Mouse (Mus musculus): Measurements from ENCODE around the gene Snd1. TPM values are rescaled to one million over a fixed set of nuclear protein-coding genes. Genes with fewer than 3 reads are reported as not detected.

The Snd1 gene
- polyA plus RNA-seq, 1 experiment from 2014 or later = 120 TPM

- Histone ChIP-seq H3K4me2 (ENCODE audit: low read depth, severe bottlenecking) (no peak overlapping the region), H3K9ac (ENCODE audit: low read length) (no peak overlapping the region), H3K27ac (replicated peaks; ENCODE audit: low read depth, low read length) (no peak overlapping the region), H3K27me3 (ENCODE audit: control insufficient read depth, insufficient read depth, low read length) (no peaks in the 10 kb centered on the region), H3K9me3 (ENCODE audit: control insufficient read depth, low read length) (no peaks in the 10 kb centered on the region), H3K36me3 (ENCODE audit: control insufficient read depth, insufficient read depth, low read length) (no peaks in the 10 kb centered on the region), H3K4me3 (ENCODE audit: low read depth, low read length) (no peak overlapping the region), H3K4me1 (ENCODE audit: control insufficient read depth, insufficient read depth, low read length) (0 out of 2 replicates have a peak, but pooled peaks cover 3% of the 10 kb centered on the region)
- 93% methylated on average over 5 of the region's 5 CpGs for WGBS
- no peak for DNase-seq (ENCODE audit: low spot score)
- no peak for ATAC-seq (ENCODE audit: insufficient number of reproducible peaks, low FRiP score, low TSS enrichment, low read depth)
These were observed 61.5 kb downstream of the Snd1 start for GRCm38 (mm10) chr6:28536464-28536863.

GRCm38 (mm10) chr6:28537851-28538527 is 63.0 kb downstream of the Snd1 start:
- Histone ChIP-seq H3K9me3 (ENCODE audit: control insufficient read depth, low read length) (no peaks in the 10 kb centered on the region), H3K9ac (ENCODE audit: low read length) (no peak overlapping the region), H3K4me2 (ENCODE audit: low read depth, severe bottlenecking) (no peak overlapping the region), H3K27ac (replicated peaks; ENCODE audit: low read depth, low read length) (no peak overlapping the region), H3K27me3 (ENCODE audit: control insufficient read depth, insufficient read depth, low read length) (no peaks in the 10 kb centered on the region), H3K4me1 (ENCODE audit: control insufficient read depth, insufficient read depth, low read length) (0 out of 2 replicates have a peak, but pooled peaks cover 3% of the 10 kb centered on the region), H3K4me3 (ENCODE audit: low read depth, low read length) (no peak overlapping the region), H3K36me3 (ENCODE audit: control insufficient read depth, insufficient read depth, low read length) (no peaks in the 10 kb centered on the region)
- ATAC-seq (ENCODE audit: insufficient number of reproducible peaks, low FRiP score, low TSS enrichment, low read depth) (no peak), DNase-seq (ENCODE audit: low spot score) (no peak)
- WGBS = 71% methylated on average over 10 of the region's 10 CpGs

- WGBS = 83% methylated on average over 6 of the region's 6 CpGs
- H3K36me3 ChIP-seq (ENCODE audit: control insufficient read depth, insufficient read depth, low read length) = peaks cover 2% of the 10 kb centered on the region; the same call in 1 of the 2 replicates
- H3K27ac ChIP-seq (replicated peaks; ENCODE audit: low read depth, low read length) = no peak overlapping the region
- no peaks in the 10 kb centered on the region for H3K27me3 ChIP-seq (ENCODE audit: control insufficient read depth, insufficient read depth, low read length)
- H3K4me1 ChIP-seq (ENCODE audit: control insufficient read depth, insufficient read depth, low read length) = 0 out of 2 replicates have a peak, but pooled peaks cover 3% of the 10 kb centered on the region
- H3K9ac ChIP-seq (ENCODE audit: low read length) = no peak overlapping the region
- ATAC-seq (ENCODE audit: insufficient number of reproducible peaks, low FRiP score, low TSS enrichment, low read depth) = no peak
- no peaks in the 10 kb centered on the region for H3K9me3 ChIP-seq (ENCODE audit: control insufficient read depth, low read length)
- H3K4me3 ChIP-seq (ENCODE audit: low read depth, low read length) = no peak overlapping the region
- no peak for DNase-seq (ENCODE audit: low spot score)
- no peak overlapping the region for H3K4me2 ChIP-seq (ENCODE audit: low read depth, severe bottlenecking)
These were observed 67.4 kb downstream of the Snd1 start for GRCm38 (mm10) chr6:28542298-28542701.

GRCm38 (mm10) chr6:28546943-28547342 is 72.0 kb downstream of the Snd1 start:
- 93% methylated on average over 2 of the region's 2 CpGs for WGBS
- Histone ChIP-seq H3K4me1 (ENCODE audit: control insufficient read depth, insufficient read depth, low read length) (peaks cover 2% of the 10 kb centered on the region; the same call in 1 of the 2 replicates), H3K36me3 (ENCODE audit: control insufficient read depth, insufficient read depth, low read length) (peaks cover 5% of the 10 kb centered on the region; the same call in 1 of the 2 replicates), H3K9ac (ENCODE audit: low read length) (no peak overlapping the region), H3K4me3 (ENCODE audit: low read depth, low read length) (no peak overlapping the region), H3K27ac (replicated peaks; ENCODE audit: low read depth, low read length) (no peak overlapping the region), H3K9me3 (ENCODE audit: control insufficient read depth, low read length) (no peaks in the 10 kb centered on the region), H3K27me3 (ENCODE audit: control insufficient read depth, insufficient read depth, low read length) (no peaks in the 10 kb centered on the region), H3K4me2 (ENCODE audit: low read depth, severe bottlenecking) (no peak overlapping the region)
- ATAC-seq (ENCODE audit: insufficient number of reproducible peaks, low FRiP score, low TSS enrichment, low read depth) (no peak), DNase-seq (ENCODE audit: low spot score) (no peak)

GRCm38 (mm10) chr6:28549374-28549773 is 74.4 kb downstream of the Snd1 start:
- no peak overlapping the region for H3K4me2 ChIP-seq (ENCODE audit: low read depth, severe bottlenecking)
- H3K9ac ChIP-seq (ENCODE audit: low read length) = no peak overlapping the region
- peaks cover 2% of the 10 kb centered on the region; the same call in 1 of the 2 replicates for H3K4me1 ChIP-seq (ENCODE audit: control insufficient read depth, insufficient read depth, low read length)
- DNase-seq (ENCODE audit: low spot score) (no peak), ATAC-seq (ENCODE audit: insufficient number of reproducible peaks, low FRiP score, low TSS enrichment, low read depth) (no peak)
- 85% methylated on average over 2 of the region's 2 CpGs for WGBS
- no peaks in the 10 kb centered on the region for H3K27me3 ChIP-seq (ENCODE audit: control insufficient read depth, insufficient read depth, low read length)
- peaks cover 3% of the 10 kb centered on the region; the same call in 1 of the 2 replicates for H3K36me3 ChIP-seq (ENCODE audit: control insufficient read depth, insufficient read depth, low read length)
- H3K4me3 ChIP-seq (ENCODE audit: low read depth, low read length) = no peak overlapping the region
- H3K27ac ChIP-seq (replicated peaks; ENCODE audit: low read depth, low read length) = no peak overlapping the region
- no peaks in the 10 kb centered on the region for H3K9me3 ChIP-seq (ENCODE audit: control insufficient read depth, low read length)

- H3K4me3 ChIP-seq (ENCODE audit: low read depth, low read length) = no peak overlapping the region
- no peaks in the 10 kb centered on the region for H3K27me3 ChIP-seq (ENCODE audit: control insufficient read depth, insufficient read depth, low read length)
- peaks cover 2% of the 10 kb centered on the region; the same call in 1 of the 2 replicates for H3K4me1 ChIP-seq (ENCODE audit: control insufficient read depth, insufficient read depth, low read length)
- 78% methylated on average over 7 of the region's 7 CpGs for WGBS
- no peak overlapping the region for H3K9ac ChIP-seq (ENCODE audit: low read length)
- H3K4me2 ChIP-seq (ENCODE audit: low read depth, severe bottlenecking) = no peak overlapping the region
- no peak overlapping the region for H3K27ac ChIP-seq (replicated peaks; ENCODE audit: low read depth, low read length)
- peaks cover 3% of the 10 kb centered on the region; the same call in 1 of the 2 replicates for H3K36me3 ChIP-seq (ENCODE audit: control insufficient read depth, insufficient read depth, low read length)
- DNase-seq (ENCODE audit: low spot score) = no peak
- no peaks in the 10 kb centered on the region for H3K9me3 ChIP-seq (ENCODE audit: control insufficient read depth, low read length)
- ATAC-seq (ENCODE audit: insufficient number of reproducible peaks, low FRiP score, low TSS enrichment, low read depth) = no peak
These were observed 75.5 kb downstream of the Snd1 start for GRCm38 (mm10) chr6:28550255-28551004.

- DNase-seq (ENCODE audit: low spot score) (no peak), ATAC-seq (ENCODE audit: insufficient number of reproducible peaks, low FRiP score, low TSS enrichment, low read depth) (no peak)
- H3K9ac ChIP-seq (ENCODE audit: low read length) = no peak overlapping the region
- no peaks in the 10 kb centered on the region; the same call in 1 of the 2 replicates for H3K36me3 ChIP-seq (ENCODE audit: control insufficient read depth, insufficient read depth, low read length)
- H3K9me3 ChIP-seq (ENCODE audit: control insufficient read depth, low read length) = no peaks in the 10 kb centered on the region
- H3K4me1 ChIP-seq (ENCODE audit: control insufficient read depth, insufficient read depth, low read length) = peaks cover 2% of the 10 kb centered on the region; the same call in 1 of the 2 replicates
- H3K4me3 ChIP-seq (ENCODE audit: low read depth, low read length) = no peak overlapping the region
- H3K4me2 ChIP-seq (ENCODE audit: low read depth, severe bottlenecking) = no peak overlapping the region
- no peak overlapping the region for H3K27ac ChIP-seq (replicated peaks; ENCODE audit: low read depth, low read length)
- 97% methylated on average over 1 of the region's 1 CpGs for WGBS
- no peaks in the 10 kb centered on the region for H3K27me3 ChIP-seq (ENCODE audit: control insufficient read depth, insufficient read depth, low read length)
These were observed 79.5 kb downstream of the Snd1 start for GRCm38 (mm10) chr6:28554470-28554869.

- DNase-seq (ENCODE audit: low spot score) = no peak
- ATAC-seq (ENCODE audit: insufficient number of reproducible peaks, low FRiP score, low TSS enrichment, low read depth) = no peak
These were observed 80.1 kb downstream of the Snd1 start for GRCm38 (mm10) chr6:28555002-28555401.

More at GRCm38 (mm10) chr6:28555002-28555401, 80.1 kb downstream of the Snd1 start:
- Histone ChIP-seq H3K27ac (replicated peaks; ENCODE audit: low read depth, low read length) (no peak overlapping the region), H3K9me3 (ENCODE audit: control insufficient read depth, low read length) (no peaks in the 10 kb centered on the region), H3K4me1 (ENCODE audit: control insufficient read depth, insufficient read depth, low read length) (peaks cover 2% of the 10 kb centered on the region; the same call in 1 of the 2 replicates), H3K36me3 (ENCODE audit: control insufficient read depth, insufficient read depth, low read length) (no peaks in the 10 kb centered on the region; the same call in 1 of the 2 replicates), H3K4me3 (ENCODE audit: low read depth, low read length) (no peak overlapping the region), H3K4me2 (ENCODE audit: low read depth, severe bottlenecking) (no peak overlapping the region), H3K9ac (ENCODE audit: low read length) (no peak overlapping the region), H3K27me3 (ENCODE audit: control insufficient read depth, insufficient read depth, low read length) (no peaks in the 10 kb centered on the region)
- WGBS = 82% methylated on average over 6 of the region's 6 CpGs
